ENCODE assay signal across 8 mouse cellular contexts in the genomic region with DNA sequence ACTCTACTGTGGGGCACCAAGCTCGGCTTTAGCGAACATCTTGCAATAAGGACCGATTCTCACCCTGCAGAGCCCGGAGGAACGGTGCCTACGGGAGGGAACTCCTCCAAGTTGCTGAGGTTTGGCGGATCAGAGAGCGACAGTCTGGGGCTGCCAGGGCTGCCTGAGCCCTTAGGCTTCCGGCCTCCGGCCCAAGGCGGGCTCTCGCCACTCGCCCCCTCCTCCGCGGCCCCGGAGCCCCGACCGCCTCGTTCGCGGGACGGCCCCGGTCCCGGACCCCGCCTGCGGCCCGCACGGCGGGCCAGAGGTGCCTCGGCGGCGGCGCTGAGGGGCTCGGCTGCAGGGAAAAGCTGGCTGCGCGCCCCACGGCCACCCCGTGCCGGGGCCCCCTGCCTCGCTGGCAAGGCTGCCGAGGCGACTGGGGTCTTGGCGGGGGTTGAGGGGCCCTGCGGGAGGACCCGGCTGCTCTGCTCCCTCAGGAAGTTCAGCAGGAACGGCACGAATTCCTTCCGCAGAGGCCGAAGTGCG.
DNase-seq lines count a peak whose midpoint lies in the region; ATAC-seq and TF ChIP-seq lines count a peak whose summit lies in the region.

No protein-coding gene starts in this region.

- peaks cover 2% of the 10 kb centered on the region for H3K36me3 ChIP-seq in kidney, adult 2 months (ENCODE audit: control insufficient read depth, insufficient read depth, low read length)
- peaks cover 28% of the 10 kb centered on the region for H3K36me3 ChIP-seq in ES-Bruce4 (ENCODE audit: control insufficient read depth, insufficient read depth, low read length, poor library complexity, severe bottlenecking)
- peaks cover 31% of the 10 kb centered on the region for H3K36me3 ChIP-seq in hindbrain, embryonic 10.5 days
- peaks cover 31% of the 10 kb centered on the region for H3K36me3 ChIP-seq in lung, embryonic 15.5 days

- peak; percentile 14 for DNase-seq in kidney, adult 2 months
- no peak for DNase-seq in kidney, postnatal 14 days
- DNase-seq in c-Kit-positive CD71-positive TER-119-positive erythroid progenitor cells, embryonic 14.5 days (ENCODE audit: low spot score) = peak; percentile 34
- DNase-seq in hindbrain, embryonic 10.5 days (ENCODE audit: low spot score) = no peak
- DNase-seq in spleen, postnatal 10 days (ENCODE audit: low spot score in 2 of 2) = peak; percentile 55 to 71
- no peak for DNase-seq in layer of hippocampus, adult 9-11 months

- H3K9me3 ChIP-seq in ES-Bruce4 (replicated peaks; ENCODE audit: control insufficient read depth, insufficient read depth, low read length, poor library complexity, severe bottlenecking) = no peaks in the 10 kb centered on the region
- H3K9me3 ChIP-seq in hindbrain, embryonic 10.5 days = no peaks in the 10 kb centered on the region
- H3K9me3 ChIP-seq in lung, embryonic 15.5 days = no peaks in the 10 kb centered on the region

- H3K4me1 ChIP-seq in kidney, adult 2 months (ENCODE audit: control insufficient read depth, insufficient read depth, low read length) = peaks cover 14% of the 10 kb centered on the region; the same call in 1 of the 2 replicates
- peaks cover 3% of the 10 kb centered on the region for H3K4me1 ChIP-seq in ES-Bruce4 (ENCODE audit: control insufficient read depth, insufficient read depth, low read length)
- H3K4me1 ChIP-seq in hindbrain, embryonic 10.5 days (replicated peaks) = peaks cover 36% of the 10 kb centered on the region
- peaks cover 27% of the 10 kb centered on the region for H3K4me1 ChIP-seq in lung, embryonic 15.5 days

- H3K9ac ChIP-seq in ES-Bruce4 (ENCODE audit: low read depth, poor library complexity, severe bottlenecking) = peak overlapping the region; percentile 94
- H3K9ac ChIP-seq in lung, embryonic 15.5 days = peak overlapping the region; percentile 97

- TF ChIP-seq EP300 in ES-Bruce4 (IDR thresholded peaks at IDR 0.05; ENCODE audit: insufficient read depth, low read depth, low read length) = no peak

- TF ChIP-seq CTCF in kidney, adult 2 months (conservative IDR thresholded peaks at IDR 0.05; ENCODE audit: insufficient read depth, insufficient read length, low read depth, low read length) = no peak
- TF ChIP-seq CTCF in ES-Bruce4 (IDR thresholded peaks at IDR 0.05; ENCODE audit: low read depth, low read length) = no peak

- H3K4me3 ChIP-seq in kidney, adult 2 months (ENCODE audit: insufficient read depth, low read depth, low read length) = peak overlapping the region; percentile 94
- peak overlapping the region; percentile 96 for H3K4me3 ChIP-seq in ES-Bruce4 (ENCODE audit: low read depth, low read length)
- peak overlapping the region; percentile 99 for H3K4me3 ChIP-seq in hindbrain, embryonic 10.5 days
- peak overlapping the region; percentile 97 for H3K4me3 ChIP-seq in lung, embryonic 15.5 days

- TF ChIP-seq POLR2A in kidney, adult 2 months (IDR thresholded peaks at IDR 0.05; ENCODE audit: low read depth, low read length) = no peak
- no peak for TF ChIP-seq POLR2A in ES-Bruce4 (IDR thresholded peaks at IDR 0.05; ENCODE audit: insufficient read depth, low read length)

- no peaks in the 10 kb centered on the region for H3K27me3 ChIP-seq in kidney, adult 2 months (replicated peaks; ENCODE audit: control insufficient read depth, insufficient read depth, low read length)
- no peaks in the 10 kb centered on the region for H3K27me3 ChIP-seq in ES-Bruce4 (ENCODE audit: control insufficient read depth, insufficient read depth, low read length, poor library complexity, severe bottlenecking)
- H3K27me3 ChIP-seq in hindbrain, embryonic 10.5 days (ENCODE audit: insufficient read depth, poor library complexity, severe bottlenecking) = no peaks in the 10 kb centered on the region
- H3K27me3 ChIP-seq in lung, embryonic 15.5 days = no peaks in the 10 kb centered on the region

- under 1% methylated on average over 50 of the region's 50 CpGs for WGBS in kidney, adult 2 months
- WGBS in hindbrain, embryonic 10.5 days = under 1% methylated on average over 50 of the region's 50 CpGs
- under 1% methylated on average over 50 of the region's 50 CpGs for WGBS in lung, embryonic 15.5 days

- peak overlapping the region; percentile 75; the same call in 1 of the 2 replicates for H3K27ac ChIP-seq in kidney, adult 2 months (ENCODE audit: insufficient read depth, low read depth, low read length)
- peak overlapping the region; percentile 80 for H3K27ac ChIP-seq in ES-Bruce4 (ENCODE audit: insufficient read depth, low read length)
- H3K27ac ChIP-seq in hindbrain, embryonic 10.5 days = peak overlapping the region; percentile 94
- peak overlapping the region; percentile 97 for H3K27ac ChIP-seq in lung, embryonic 15.5 days

- peak overlapping the region; percentile 91 for H3K4me2 ChIP-seq in lung, embryonic 15.5 days

- peak; percentile 61 for ATAC-seq in lung, embryonic 15.5 days (ENCODE audit: borderline replicate concordance, extremely low read depth, low FRiP score, low TSS enrichment)

Comparison
In these comparisons a context has a peak if more than half of its experiments do, and no peak if none do; other contexts are left out.
1. DNase-seq: peak in kidney, adult 2 months (single experiment), c-Kit-positive CD71-positive TER-119-positive erythroid progenitor cells, embryonic 14.5 days (single experiment) and spleen, postnatal 10 days (2 of 2); none in kidney, postnatal 14 days (single experiment), hindbrain, embryonic 10.5 days (single experiment) and layer of hippocampus, adult 9-11 months (single experiment).
2. Peak in every context shown above with its lines, with median percentiles within 50 percentile points of each other: H3K27ac ChIP-seq and H3K4me3 ChIP-seq.